Mouse (Mus musculus) stomach, embryonic 16.5 days (tissue): ENCODE data around the gene Dda1. TPM values are rescaled to one million over a fixed set of nuclear protein-coding genes. Genes with fewer than 3 reads are reported as not detected.

ENCODE experiments used
- ATAC-seq: fragments of 200-750 bp; cut with Nextera tagmentation; 2 replicates; pipeline ENCODE4 v1.8.0; 2017; ENCODE audit warnings: moderate number of reproducible peaks, moderate TSS enrichment; ENCODE audit not compliant: insufficient read depth, low FRiP score
- H3K27ac ChIP-seq: fragments of 300-500 bp; sonication (generic); 2 replicates; pipeline ENCODE4 v1.5.1; 2014; ENCODE audit warnings: low read length
- H3K27me3 ChIP-seq: fragments of 300-500 bp; sonication (generic); 2 replicates; pipeline ENCODE4 v1.6.1; 2014; ENCODE audit warnings: low read length, control low read depth, mixed read lengths; ENCODE audit not compliant: control insufficient read depth, insufficient read depth
- H3K36me3 ChIP-seq: fragments of 300-500 bp; sonication (generic); 2 replicates; pipeline ENCODE4 v1.6.1; 2014; ENCODE audit warnings: low read length; ENCODE audit not compliant: control insufficient read depth, insufficient read depth
- H3K4me1 ChIP-seq: fragments of 300-500 bp; sonication (generic); 2 replicates; pipeline ENCODE4 v1.6.1; 2014; ENCODE audit warnings: low read length, control low read depth, mixed read lengths; ENCODE audit not compliant: control insufficient read depth, insufficient read depth
- H3K4me2 ChIP-seq: fragments of 300-500 bp; sonication (generic); 2 replicates; pipeline ENCODE4 v1.6.1; 2014; ENCODE audit warnings: low read depth, low read length, mixed read lengths
- H3K4me3 ChIP-seq: fragments of 300-500 bp; sonication (generic); replicated peaks from 2 replicates; pipeline ENCODE4 v1.5.1; 2014; ENCODE audit warnings: mild to moderate bottlenecking, low read length
- H3K9ac ChIP-seq: fragments of 300-500 bp; sonication (generic); 2 replicates; pipeline ENCODE4 v1.6.1; 2014; ENCODE audit warnings: low read length
- H3K9me3 ChIP-seq: fragments of 300-500 bp; sonication (generic); replicated peaks from 2 replicates; pipeline ENCODE4 v1.6.1; 2016; ENCODE audit warnings: low read length, control low read depth; ENCODE audit not compliant: control insufficient read depth
- WGBS: fragments of 180-500 bp; shearing (Covaris S2); extraction: QIAGEN DNeasy Blood & Tissue Kit; methylation state at CpG from one replicate; pipeline ENCODE4 v1.1.7; 2014; 5-methylcytosine and 5-hydroxymethylcytosine counted together
- polyA plus RNA-seq: library from polyadenylated mRNA; unstranded; fragments of >200 nt; fragmentation: Nextera tagmentation; extraction: Ambion mirVana; gene quantifications from 2 replicates; pipeline ENCODE4 v1.2.1, GENCODE M21; 2015

The Dda1 gene
- polyA plus RNA-seq, 1 experiment from 2014 or later, result 87.1 TPM

- H3K4me2 ChIP-seq, result no peak overlapping the region
- no peaks in the 10 kb centered on the region; the same call in 1 of the 2 replicates for H3K36me3 ChIP-seq
- no peaks in the 10 kb centered on the region for H3K9me3 ChIP-seq
- H3K4me3 ChIP-seq, result no peak overlapping the region
- H3K27ac ChIP-seq, result peak overlapping the region; percentile 62
- no peaks in the 10 kb centered on the region for H3K27me3 ChIP-seq
- peak overlapping the region; percentile 52 for H3K9ac ChIP-seq
- ATAC-seq, result no peak
- WGBS, result 26% methylated on average over 15 of the region's 15 CpGs
- H3K4me1 ChIP-seq, result peaks cover 32% of the 10 kb centered on the region
Observed at GRCm38 (mm10) chr8:71497881-71498501, 29.0 kb downstream of the Dda1 start.

DNA sequence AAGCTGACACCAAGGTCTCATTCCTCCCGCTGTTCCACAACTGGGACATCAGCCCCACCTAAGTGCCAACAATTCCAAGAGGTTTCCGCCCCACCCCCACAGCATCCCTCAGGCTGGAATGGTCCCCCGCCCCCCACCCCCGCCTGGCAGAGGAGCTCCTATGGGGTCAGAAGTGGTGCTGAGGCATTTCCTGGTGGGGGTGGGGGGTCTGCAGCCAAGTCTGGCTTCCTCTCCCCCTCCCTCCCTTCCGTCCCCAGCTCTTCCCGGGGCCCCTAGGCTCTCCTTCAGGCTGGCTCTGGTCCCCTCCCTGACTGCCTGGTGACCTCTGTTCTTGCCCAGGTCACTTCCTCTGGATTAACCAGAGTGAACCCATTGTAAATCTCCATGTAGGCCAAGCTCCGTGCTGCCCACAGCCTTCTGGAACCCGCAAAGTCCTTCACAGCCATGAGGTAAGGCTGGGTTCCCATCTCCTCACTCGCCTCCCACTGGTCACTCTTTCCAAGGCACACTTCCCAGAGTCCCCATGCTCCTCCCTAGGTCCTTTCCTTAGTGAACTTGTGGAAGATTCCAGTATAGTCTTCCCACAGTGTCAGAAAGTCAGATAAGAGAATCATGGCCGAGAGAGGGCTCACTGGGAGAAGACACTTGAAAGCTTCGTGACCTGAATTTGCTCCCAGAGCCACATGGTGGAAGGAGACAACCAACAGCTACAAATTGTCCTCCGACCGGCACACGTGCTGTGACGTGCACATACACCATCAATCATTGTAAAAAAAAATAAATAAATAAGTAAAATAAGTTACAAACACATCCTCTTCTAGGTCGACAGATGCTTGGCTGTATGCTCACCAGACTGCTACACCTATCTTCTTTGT is 30.1 kb downstream of the Dda1 start:
- Histone ChIP-seq H3K4me2 (no peak overlapping the region), H3K27ac (peak overlapping the region; percentile 62; the same call in 1 of the 2 replicates), H3K9ac (no peak overlapping the region), H3K27me3 (no peaks in the 10 kb centered on the region), H3K4me3 (no peak overlapping the region), H3K36me3 (no peaks in the 10 kb centered on the region), H3K4me1 (peaks cover 32% of the 10 kb centered on the region), H3K9me3 (no peaks in the 10 kb centered on the region)
- ATAC-seq, result 0 out of 2 replicates have a peak, but pooled peaks have one; percentile 9
- WGBS, result 26% methylated on average over 16 of the region's 16 CpGs

GRCm38 (mm10) chr8:71504349-71504748 is 35.4 kb downstream of the Dda1 start:
- H3K9ac ChIP-seq, result no peak overlapping the region
- H3K4me3 ChIP-seq, result no peak overlapping the region
- H3K27ac ChIP-seq, result no peak overlapping the region
- H3K9me3 ChIP-seq, result no peaks in the 10 kb centered on the region
- H3K4me2 ChIP-seq, result no peak overlapping the region
- WGBS, result 89% methylated on average over 4 of the region's 4 CpGs
- 0 out of 2 replicates have a peak, but pooled peaks cover 6% of the 10 kb centered on the region for H3K4me1 ChIP-seq
- H3K27me3 ChIP-seq, result peaks cover 35% of the 10 kb centered on the region
- no peaks in the 10 kb centered on the region for H3K36me3 ChIP-seq
- no peak for ATAC-seq

DNA sequence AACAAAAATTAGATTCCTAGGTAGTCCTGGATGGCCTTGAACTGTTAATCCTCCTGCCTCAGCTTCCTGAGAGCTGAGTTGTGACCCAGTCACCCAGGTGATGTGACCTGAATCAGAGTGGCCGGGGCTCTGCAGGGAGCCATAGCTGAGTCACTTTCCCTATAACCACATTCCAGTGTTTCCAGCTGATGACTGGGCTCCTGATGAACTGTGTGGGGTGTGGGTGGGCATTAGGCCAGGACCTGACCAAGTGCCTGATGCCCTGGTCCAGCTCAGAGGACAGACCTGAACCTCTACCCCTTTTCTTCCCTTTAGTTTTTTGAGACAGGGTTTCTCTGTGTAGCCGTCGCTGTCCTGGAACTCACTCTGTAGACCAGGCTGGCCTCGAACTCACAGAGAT is 36.3 kb downstream of the Dda1 start:
- no peak for ATAC-seq
- 91% methylated on average over 4 of the region's 4 CpGs for WGBS
- Histone ChIP-seq H3K27me3 (peaks cover 39% of the 10 kb centered on the region), H3K9me3 (no peaks in the 10 kb centered on the region), H3K27ac (no peak overlapping the region), H3K4me1 (0 out of 2 replicates have a peak, but pooled peaks cover 6% of the 10 kb centered on the region), H3K36me3 (no peaks in the 10 kb centered on the region), H3K9ac (no peak overlapping the region), H3K4me2 (no peak overlapping the region), H3K4me3 (no peak overlapping the region)

- ATAC-seq, result no peak
- no peak overlapping the region for H3K27ac ChIP-seq
- H3K27me3 ChIP-seq, result peaks cover 39% of the 10 kb centered on the region
- WGBS, result 73% methylated on average over 4 of the region's 4 CpGs
- H3K36me3 ChIP-seq, result no peaks in the 10 kb centered on the region
- H3K9ac ChIP-seq, result no peak overlapping the region
- no peak overlapping the region for H3K4me2 ChIP-seq
- H3K4me3 ChIP-seq, result no peak overlapping the region
- H3K9me3 ChIP-seq, result no peaks in the 10 kb centered on the region
- H3K4me1 ChIP-seq, result 0 out of 2 replicates have a peak, but pooled peaks cover 6% of the 10 kb centered on the region
Observed at GRCm38 (mm10) chr8:71505979-71506378, 37.0 kb downstream of the Dda1 start.

DNA sequence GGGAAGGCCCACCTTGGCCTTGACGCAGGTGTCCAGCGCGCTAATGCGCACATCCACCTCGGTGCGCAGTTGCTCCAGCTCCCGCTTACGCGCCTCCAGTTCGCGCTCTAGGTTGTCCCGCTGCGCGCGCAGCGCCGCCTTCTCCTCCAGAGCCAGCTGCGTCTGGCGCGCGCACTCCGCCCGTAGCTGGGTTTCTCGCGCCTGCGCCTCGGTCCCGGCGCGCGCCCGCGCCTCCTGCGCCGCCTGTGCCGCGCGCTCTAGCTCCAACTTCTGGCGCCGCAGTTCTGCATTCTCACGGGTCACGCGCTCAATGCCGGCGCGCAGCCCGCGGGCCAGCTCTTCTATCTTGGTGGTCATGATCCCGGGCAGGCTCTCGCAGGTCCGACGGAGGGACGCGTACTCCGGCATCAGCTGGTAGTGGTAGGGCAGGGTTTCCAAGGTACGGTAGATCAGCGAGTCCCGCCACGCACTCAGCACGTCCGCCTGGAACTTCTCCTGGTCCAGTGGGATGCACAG is 38.6 kb downstream of the Dda1 start:
- H3K4me3 ChIP-seq, result peak overlapping the region; percentile 44
- peak; percentile 65; the same call in 1 of the 2 replicates for ATAC-seq
- H3K27me3 ChIP-seq, result peaks cover 39% of the 10 kb centered on the region
- H3K9me3 ChIP-seq, result no peaks in the 10 kb centered on the region
- H3K27ac ChIP-seq, result no peak overlapping the region
- peak overlapping the region; percentile 44 for H3K9ac ChIP-seq
- 0 out of 2 replicates have a peak, but pooled peaks cover 6% of the 10 kb centered on the region for H3K4me1 ChIP-seq
- under 1% methylated on average over 61 of the region's 61 CpGs for WGBS
- H3K36me3 ChIP-seq, result no peaks in the 10 kb centered on the region
- H3K4me2 ChIP-seq, result peak overlapping the region; percentile 58

DNA sequence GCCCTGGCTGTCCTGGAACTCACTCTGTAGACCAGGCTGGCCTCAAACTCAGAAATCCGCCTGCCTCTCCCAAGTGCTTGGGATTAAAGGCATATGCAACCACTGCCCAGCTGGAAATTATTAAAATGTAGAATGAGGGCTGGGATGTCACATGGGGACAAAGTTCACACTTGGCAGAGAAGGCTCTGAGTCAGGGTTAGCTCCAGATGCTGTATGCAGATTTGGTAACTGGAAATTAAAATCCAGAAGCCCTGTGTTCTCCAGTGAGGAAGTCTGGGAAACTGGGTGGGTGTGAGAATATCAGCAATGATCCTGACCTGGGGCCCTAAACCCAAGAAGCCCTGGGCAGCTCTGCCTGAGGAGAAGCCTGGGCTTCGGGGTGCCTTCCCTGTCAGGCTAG is 40.3 kb downstream of the Dda1 start:
- Histone ChIP-seq H3K4me2 (no peak overlapping the region; the same call in 1 of the 2 replicates), H3K27me3 (peaks cover 39% of the 10 kb centered on the region), H3K9ac (peak overlapping the region; percentile 31; the same call in 1 of the 2 replicates), H3K4me3 (peak overlapping the region; percentile 11), H3K27ac (no peak overlapping the region), H3K9me3 (no peaks in the 10 kb centered on the region), H3K36me3 (no peaks in the 10 kb centered on the region), H3K4me1 (0 out of 2 replicates have a peak, but pooled peaks cover 6% of the 10 kb centered on the region)
- no peak for ATAC-seq
- 74% methylated on average over 2 of the region's 2 CpGs for WGBS

DNA sequence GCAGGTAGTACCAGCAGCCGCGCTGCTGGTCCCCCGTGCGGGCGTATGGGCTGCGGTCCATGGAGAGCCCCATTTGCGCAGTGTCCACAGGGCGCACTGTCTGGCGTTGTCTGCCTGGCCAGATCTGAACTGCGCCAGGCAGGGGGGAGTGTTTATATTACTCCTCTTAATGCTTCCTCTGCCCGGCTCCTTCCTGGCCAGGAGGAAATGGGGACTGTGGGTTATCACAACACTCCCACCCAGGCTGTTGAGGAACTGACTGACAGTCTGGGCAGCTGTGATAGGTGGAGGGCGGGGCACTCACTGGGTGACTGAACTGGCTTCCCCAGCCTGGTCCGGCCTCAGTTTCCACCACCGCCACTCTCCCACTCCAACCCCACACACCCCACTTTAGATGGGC is 42.6 kb downstream of the Dda1 start, which contains the start of gene Plvap:
Plvap (minus strand) TSS at position 109 of the 400 bp plus-strand sequence.
- Histone ChIP-seq H3K9ac (no peak within 1 kb of the TSS), H3K4me1 (0 out of 2 replicates have a peak, but pooled peaks cover 6% of the 10 kb centered on the region), H3K9me3 (no peaks in the 10 kb centered on the region), H3K36me3 (no peaks in the 10 kb centered on the region), H3K27ac (no peak within 1 kb of the TSS), H3K4me2 (no peak within 1 kb of the TSS), H3K4me3 (peak within 1 kb of the TSS; percentile 11), H3K27me3 (peaks cover 30% of the 10 kb centered on the region)
- peak; percentile 54 for ATAC-seq
- WGBS, result 27% methylated on average over 14 of the region's 14 CpGs
